8 mouse cellular contexts compared by ENCODE assay signal in the genomic region with DNA sequence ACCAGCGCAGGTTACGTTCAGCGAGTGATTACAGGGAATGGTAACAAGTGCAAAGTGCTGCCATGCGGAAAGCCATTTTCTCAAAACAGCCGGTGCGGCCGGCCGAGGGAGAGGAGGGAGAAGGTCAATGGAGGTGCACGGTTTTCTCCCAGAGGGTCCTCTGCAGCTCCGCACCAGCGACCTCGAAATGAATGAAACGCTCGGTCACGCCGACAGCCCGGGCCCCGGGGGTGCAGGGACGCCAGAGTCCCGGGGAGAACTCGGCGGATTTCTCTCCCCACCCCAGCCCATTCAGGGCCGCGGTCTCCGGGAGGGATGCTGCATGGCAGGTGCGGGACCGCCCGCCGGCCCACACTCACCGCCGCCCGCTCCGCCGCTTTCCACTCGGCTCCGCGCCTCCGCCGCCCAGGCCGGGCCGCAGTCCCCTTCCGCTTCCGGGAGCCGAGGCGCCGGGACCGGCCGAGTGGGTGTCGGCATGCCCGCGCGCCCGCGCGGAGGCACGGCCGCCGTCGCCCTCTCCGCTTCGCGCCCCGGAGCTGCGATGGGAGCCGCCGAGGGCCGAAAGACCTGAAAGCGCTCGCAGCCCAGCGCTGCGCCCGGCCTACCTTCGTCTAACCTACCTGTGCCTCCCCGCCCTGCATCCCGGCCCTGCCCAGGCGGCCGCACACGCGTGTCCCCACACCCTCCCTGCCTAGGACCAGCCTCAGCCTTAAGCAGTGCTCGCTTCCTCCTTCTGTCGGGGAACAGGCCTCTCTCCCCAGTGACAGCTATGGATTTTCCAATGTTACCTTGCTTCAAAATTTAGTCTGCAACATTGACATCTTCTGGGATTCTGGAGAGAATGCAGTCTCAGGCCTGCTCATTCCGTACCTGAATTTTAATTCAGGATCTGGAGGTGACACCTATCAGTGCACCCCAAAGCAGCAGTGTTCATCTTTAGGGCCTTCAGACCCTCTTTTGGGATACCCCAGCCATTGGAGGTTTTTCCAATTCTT. TPM values are rescaled to one million over a fixed set of nuclear protein-coding genes. Genes with fewer than 3 reads are reported as not detected.
DNase-seq lines count a peak whose midpoint lies in the region; ATAC-seq and TF ChIP-seq lines count a peak whose summit lies in the region.

A gene (minus strand): TSS at position 828 of the 995 bp plus-strand sequence.

- H3K4me3 ChIP-seq in C2C12 (ENCODE audit: insufficient read depth, poor library complexity, severe bottlenecking), result peak within 1 kb of the TSS; percentile 64
- peak within 1 kb of the TSS; percentile 85 for H3K4me3 ChIP-seq in bone marrow macrophage, adult 2 months (ENCODE audit: insufficient read depth, low read length)
- peak within 1 kb of the TSS; percentile 82 for H3K4me3 ChIP-seq in forebrain, embryonic 10.5 days
- peak within 1 kb of the TSS; percentile 85 for H3K4me3 ChIP-seq in heart, embryonic 15.5 days
- peak within 1 kb of the TSS; percentile 70 for H3K4me3 ChIP-seq in liver, embryonic 15.5 days (replicated peaks)
- peak within 1 kb of the TSS; percentile 61 for H3K4me3 ChIP-seq in neural tube, embryonic 11.5 days (ENCODE audit: low read depth, low read length)
- peak within 1 kb of the TSS; percentile 74 for H3K4me3 ChIP-seq in stomach, embryonic 16.5 days (replicated peaks; ENCODE audit: low read length)

- no peak for TF ChIP-seq CTCF in C2C12 (IDR thresholded peaks at IDR 0.05; ENCODE audit: control insufficient read depth, insufficient read depth, insufficient read length)
- TF ChIP-seq CTCF in bone marrow macrophage, adult 2 months (IDR thresholded peaks at IDR 0.05; ENCODE audit: low read depth, low read length), result no peak

- peaks cover 11% of the 10 kb centered on the region for H3K4me1 ChIP-seq in bone marrow macrophage, adult 2 months (ENCODE audit: control insufficient read depth, insufficient read depth, low read length)
- peaks cover 17% of the 10 kb centered on the region for H3K4me1 ChIP-seq in forebrain, embryonic 10.5 days
- H3K4me1 ChIP-seq in heart, embryonic 15.5 days (replicated peaks), result peaks cover 12% of the 10 kb centered on the region
- H3K4me1 ChIP-seq in liver, embryonic 15.5 days (replicated peaks), result peaks cover 15% of the 10 kb centered on the region
- H3K4me1 ChIP-seq in neural tube, embryonic 11.5 days (ENCODE audit: control insufficient read depth, insufficient read depth, low read length), result peaks cover 4% of the 10 kb centered on the region; the same call in 1 of the 2 replicates
- no peaks in the 10 kb centered on the region for H3K4me1 ChIP-seq in stomach, embryonic 16.5 days (ENCODE audit: control insufficient read depth, insufficient read depth, low read length)

- peak within 1 kb of the TSS; percentile 84 for H3K9ac ChIP-seq in heart, embryonic 15.5 days
- H3K9ac ChIP-seq in liver, embryonic 15.5 days, result peak within 1 kb of the TSS; percentile 69
- peak within 1 kb of the TSS; percentile 78 for H3K9ac ChIP-seq in neural tube, embryonic 11.5 days (ENCODE audit: low read length)
- H3K9ac ChIP-seq in stomach, embryonic 16.5 days (ENCODE audit: low read length), result peak within 1 kb of the TSS; percentile 86

- H3K79me2 ChIP-seq in C2C12 (ENCODE audit: control insufficient read depth, insufficient read depth), result peaks cover 50% of the 10 kb centered on the region

- no peak; the same call in 1 of the 2 replicates for TF ChIP-seq POLR2A in bone marrow macrophage, adult 2 months (IDR thresholded peaks at IDR 0.05; ENCODE audit: borderline replicate concordance, low read depth, low read length)

- peak within 1 kb of the TSS; percentile 41 for H3K27ac ChIP-seq in bone marrow macrophage, adult 2 months (ENCODE audit: insufficient read depth, low read depth, low read length)
- peak within 1 kb of the TSS; percentile 97 for H3K27ac ChIP-seq in forebrain, embryonic 10.5 days
- peak within 1 kb of the TSS; percentile 81 for H3K27ac ChIP-seq in heart, embryonic 15.5 days
- no peak within 1 kb of the TSS for H3K27ac ChIP-seq in liver, embryonic 15.5 days (replicated peaks)
- peak within 1 kb of the TSS; percentile 42 for H3K27ac ChIP-seq in neural tube, embryonic 11.5 days (ENCODE audit: low read depth, low read length)
- H3K27ac ChIP-seq in stomach, embryonic 16.5 days (ENCODE audit: low read length), result peak within 1 kb of the TSS; percentile 76

- WGBS in forebrain, embryonic 10.5 days, result under 1% methylated on average over 82 of the region's 82 CpGs
- under 1% methylated on average over 69 of the region's 82 CpGs for WGBS in heart, embryonic 15.5 days
- WGBS in liver, embryonic 15.5 days (ENCODE audit: insufficient replicate concordance), result under 1% methylated on average over 67 of the region's 82 CpGs
- 2% methylated on average over 80 of the region's 82 CpGs for WGBS in neural tube, embryonic 11.5 days
- 1% methylated on average over 82 of the region's 82 CpGs for WGBS in stomach, embryonic 16.5 days

- H3ac ChIP-seq in C2C12 (ENCODE audit: control insufficient read depth, insufficient read length, low read depth), result peak within 1 kb of the TSS; percentile 96

- ATAC-seq in heart, embryonic 15.5 days (replicated peaks; ENCODE audit: insufficient number of reproducible peaks, insufficient read depth, low FRiP score, low read depth), result peak; percentile 86
- ATAC-seq in liver, embryonic 15.5 days (ENCODE audit: insufficient read depth), result peak; percentile 85
- ATAC-seq in neural tube, embryonic 11.5 days (ENCODE audit: insufficient read depth, low FRiP score, low TSS enrichment), result peak; percentile 90
- ATAC-seq in stomach, embryonic 16.5 days (ENCODE audit: insufficient read depth, low FRiP score), result peak; percentile 95

- peaks cover 28% of the 10 kb centered on the region for H3K79me3 ChIP-seq in C2C12 (ENCODE audit: low read depth)

- no peaks in the 10 kb centered on the region for H3K27me3 ChIP-seq in C2C12 (ENCODE audit: control insufficient read depth, insufficient read depth, insufficient read length)
- H3K27me3 ChIP-seq in forebrain, embryonic 10.5 days (ENCODE audit: poor library complexity, severe bottlenecking), result no peaks in the 10 kb centered on the region
- H3K27me3 ChIP-seq in heart, embryonic 15.5 days, result no peaks in the 10 kb centered on the region
- no peaks in the 10 kb centered on the region for H3K27me3 ChIP-seq in liver, embryonic 15.5 days
- H3K27me3 ChIP-seq in neural tube, embryonic 11.5 days (ENCODE audit: control insufficient read depth, insufficient read depth, low read length), result no peaks in the 10 kb centered on the region
- H3K27me3 ChIP-seq in stomach, embryonic 16.5 days (ENCODE audit: control insufficient read depth, insufficient read depth, low read length), result no peaks in the 10 kb centered on the region

- peak within 1 kb of the TSS; percentile 86 for H3K4me2 ChIP-seq in heart, embryonic 15.5 days
- H3K4me2 ChIP-seq in liver, embryonic 15.5 days, result peak within 1 kb of the TSS; percentile 79
- peak within 1 kb of the TSS; percentile 68 for H3K4me2 ChIP-seq in neural tube, embryonic 11.5 days (ENCODE audit: low read depth)
- H3K4me2 ChIP-seq in stomach, embryonic 16.5 days (ENCODE audit: low read depth, low read length), result peak within 1 kb of the TSS; percentile 54

- H3K36me3 ChIP-seq in C2C12 (ENCODE audit: control insufficient read depth, insufficient read depth), result no peaks in the 10 kb centered on the region
- no peaks in the 10 kb centered on the region for H3K36me3 ChIP-seq in forebrain, embryonic 10.5 days (replicated peaks)
- no peaks in the 10 kb centered on the region for H3K36me3 ChIP-seq in heart, embryonic 15.5 days
- H3K36me3 ChIP-seq in liver, embryonic 15.5 days (replicated peaks), result no peaks in the 10 kb centered on the region
- no peaks in the 10 kb centered on the region for H3K36me3 ChIP-seq in neural tube, embryonic 11.5 days (ENCODE audit: control insufficient read depth, insufficient read depth, low read length)
- H3K36me3 ChIP-seq in stomach, embryonic 16.5 days (ENCODE audit: control insufficient read depth, insufficient read depth, low read length), result no peaks in the 10 kb centered on the region

- H3K9me3 ChIP-seq in forebrain, embryonic 10.5 days, result no peaks in the 10 kb centered on the region
- H3K9me3 ChIP-seq in heart, embryonic 15.5 days (replicated peaks), result no peaks in the 10 kb centered on the region
- no peaks in the 10 kb centered on the region for H3K9me3 ChIP-seq in liver, embryonic 15.5 days (replicated peaks)
- H3K9me3 ChIP-seq in neural tube, embryonic 11.5 days (ENCODE audit: control insufficient read depth, low read length), result no peaks in the 10 kb centered on the region
- no peaks in the 10 kb centered on the region for H3K9me3 ChIP-seq in stomach, embryonic 16.5 days (replicated peaks; ENCODE audit: control insufficient read depth, low read length)

- peak; percentile 66 for DNase-seq in forebrain, embryonic 10.5 days (ENCODE audit: extremely low spot score, low spot score)
- peak; percentile 79 to 91 for DNase-seq in kidney, postnatal 25 days
- DNase-seq in neural tube, embryonic 11.5 days (ENCODE audit: low spot score), result peak; percentile 81

TF ChIP-seq in C2C12, 6 proteins besides CTCF, POLR2A, EP300 and RAD21:
- TF ChIP-seq MYOD1 (IDR thresholded peaks at IDR 0.05; ENCODE audit: control insufficient read depth, insufficient read length, low read depth) (no peak), FOSL1 (IDR thresholded peaks at IDR 0.05; ENCODE audit: insufficient read depth, low read length, poor library complexity, severe bottlenecking) (no peak), CEBPB (IDR thresholded peaks at IDR 0.05; ENCODE audit: low read depth) (no peak), USF1 (IDR thresholded peaks at IDR 0.05; ENCODE audit: low read depth) (no peak), MYOG (IDR thresholded peaks at IDR 0.05; ENCODE audit: control insufficient read depth, extremely low read depth, insufficient read length) (no peak), MAX (IDR thresholded peaks at IDR 0.05) (peak; percentile 54)
TF ChIP-seq in C2C12: peak in this region for 1.

RNA-seq across cellular contexts. Expression of the gene that starts here (rescaled TPM):
- 3.9 TPM for polyA plus RNA-seq in C2C12 (2012; fragmentation: generic; extraction: Trizol)
- polyA plus RNA-seq in bone marrow macrophage, adult 2 months (2012; ENCODE audit: insufficient read depth, insufficient read length, missing spikeins), result 12.2 and 12.8 TPM in 2 replicates
- 11.6 and 13.7 TPM in 2 replicates for polyA plus RNA-seq in forebrain, embryonic 10.5 days (2016; fragmentation: Nextera tagmentation; extraction: Ambion mirVana)
- 9.0 and 10.1 TPM in 2 replicates for polyA plus RNA-seq in heart, embryonic 15.5 days (2015; fragmentation: Nextera tagmentation; extraction: Ambion mirVana)
- polyA plus RNA-seq in liver, embryonic 15.5 days (2015; fragmentation: Nextera tagmentation; extraction: Ambion mirVana), result 2.3 and 2.7 TPM in 2 replicates
- polyA plus RNA-seq in neural tube, embryonic 11.5 days (2014; fragmentation: Nextera tagmentation; extraction: Ambion mirVana), result 12.4 and 14.1 TPM in 2 replicates
- polyA plus RNA-seq in stomach, embryonic 16.5 days (2015; fragmentation: Nextera tagmentation; extraction: Ambion mirVana), result 18.2 and 21.3 TPM in 2 replicates
